Mouse (Mus musculus): ENCODE data around the gene Thbs4. TPM values are rescaled to one million over a fixed set of nuclear protein-coding genes. Genes with fewer than 3 reads are reported as not detected.
"Not testable (repeated sequence)": the region's sequence is repeated elsewhere in the genome, so short reads cannot be mapped to it uniquely, and the experiment has no call there.

Thbs4 gene
- total RNA-seq (2021), result 1 to 10 TPM; 1.3 to 2.3 TPM

- DNase-seq (ENCODE audit: extremely low spot score in 1 of 2, low spot score in 2 of 2), result no peak
- intact Hi-C loops (cut with DNase I), result no loop called here
Measured at GRCm38 (mm10) chr13:92794462-92795214, at the start of gene Thbs4. TSS of gene Thbs4 (minus strand) at chr13:92794818.

DNA sequence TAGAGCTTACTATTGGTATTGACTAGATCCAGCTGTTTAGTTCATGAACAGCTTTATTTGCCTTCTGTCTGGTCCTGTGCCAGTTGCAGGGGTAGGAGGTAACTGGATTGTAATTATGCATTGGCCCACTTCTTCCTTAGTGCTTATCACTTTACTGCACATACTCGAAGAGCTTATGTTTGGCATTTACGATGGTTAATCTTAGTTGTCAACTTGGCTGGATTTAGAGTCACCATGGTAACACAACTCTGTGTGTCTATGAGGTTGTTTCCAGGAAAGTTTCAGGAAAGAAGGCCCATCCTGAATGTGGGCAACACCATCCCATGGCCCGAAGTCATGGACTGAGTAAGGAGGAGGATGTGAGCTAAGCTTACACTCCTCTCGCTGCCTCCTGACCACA is 38.5 kb upstream of the Thbs4 start:
- intact Hi-C loops (cut with DNase I), result no loop called here
- peak in 1 of 2 experiments; percentile 25 for DNase-seq (ENCODE audit: extremely low spot score in 1 of 2, low spot score in 2 of 2)

DNA sequence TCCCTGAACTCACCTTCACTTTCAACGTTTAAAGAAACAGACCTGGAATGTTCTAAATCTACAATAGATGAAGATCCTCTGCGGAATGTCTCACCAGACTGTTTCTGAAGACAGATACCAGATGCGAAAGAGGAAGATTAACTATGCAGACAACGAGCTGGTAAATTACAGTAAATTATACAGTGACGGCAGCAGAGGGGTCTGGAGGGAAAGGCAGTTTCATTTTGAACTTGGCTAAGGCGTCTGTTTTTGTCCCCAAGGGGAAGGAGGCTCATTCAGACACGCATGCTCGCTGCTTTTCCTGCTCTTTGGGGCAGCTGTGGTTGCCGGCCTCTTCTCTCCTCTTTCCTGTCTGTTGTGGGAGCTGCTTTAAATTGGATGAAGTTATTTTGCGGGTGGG is 34.2 kb upstream of the Thbs4 start:
- intact Hi-C loops (cut with DNase I), result no loop called here
- peak in 1 of 2 experiments; percentile 9 for DNase-seq (ENCODE audit: extremely low spot score in 1 of 2, low spot score in 2 of 2)

- no peak for DNase-seq (ENCODE audit: extremely low spot score in 1 of 2, low spot score in 2 of 2)
- intact Hi-C loops (cut with DNase I), result no loop called here
Measured at GRCm38 (mm10) chr13:92817357-92817756, 22.7 kb upstream of the Thbs4 start.

GRCm38 (mm10) chr13:92816329-92816728 is 21.7 kb upstream of the Thbs4 start:
- intact Hi-C loops (cut with DNase I), result no loop called here

GRCm38 (mm10) chr13:92810592-92810991 is 16.0 kb upstream of the Thbs4 start:
- intact Hi-C loops (cut with DNase I), result not testable (repeated sequence)
- DNase-seq (ENCODE audit: extremely low spot score in 1 of 2, low spot score in 2 of 2), result peak in 1 of 2 experiments; percentile 16

More at GRCm38 (mm10) chr13:92816329-92816728, 21.7 kb upstream of the Thbs4 start:
- no peak for DNase-seq (ENCODE audit: extremely low spot score in 1 of 2, low spot score in 2 of 2)

DNA sequence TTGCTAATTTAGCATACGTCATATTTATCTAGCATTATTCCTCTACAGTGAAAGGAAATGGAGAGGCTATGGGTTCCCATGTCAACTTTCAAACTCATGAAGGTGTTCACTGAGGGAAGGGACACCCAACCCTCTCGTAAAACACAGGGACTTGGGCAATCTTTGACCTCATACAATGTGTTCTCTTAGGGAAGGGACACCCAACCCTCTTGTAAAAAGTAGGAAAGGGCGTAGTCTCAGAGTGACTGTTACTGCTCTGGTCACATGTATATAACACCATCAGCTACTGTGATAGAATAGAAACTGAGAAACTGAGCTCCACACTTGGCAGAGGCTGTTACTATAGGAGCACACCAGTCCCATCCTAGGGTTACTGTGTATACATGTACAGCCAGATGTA is 13.2 kb upstream of the Thbs4 start:
- intact Hi-C loops (cut with DNase I), result no loop called here
- no peak for DNase-seq (ENCODE audit: extremely low spot score in 1 of 2, low spot score in 2 of 2)

GRCm38 (mm10) chr13:92806785-92807184 is 12.2 kb upstream of the Thbs4 start:
- intact Hi-C loops (cut with DNase I), result no loop called here
- DNase-seq (ENCODE audit: extremely low spot score in 1 of 2, low spot score in 2 of 2), result no peak

GRCm38 (mm10) chr13:92799306-92799925 is 4.8 kb upstream of the Thbs4 start:
- no peak for DNase-seq (ENCODE audit: extremely low spot score in 1 of 2, low spot score in 2 of 2)
- intact Hi-C loops (cut with DNase I), result no loop called here

- intact Hi-C loops (cut with DNase I), result no loop called here
- DNase-seq (ENCODE audit: extremely low spot score in 1 of 2, low spot score in 2 of 2), result no peak
Measured at GRCm38 (mm10) chr13:92798830-92799229, 4.2 kb upstream of the Thbs4 start.

GRCm38 (mm10) chr13:92793636-92794035 is 982 bp downstream of the Thbs4 start:
- DNase-seq (ENCODE audit: extremely low spot score in 1 of 2, low spot score in 2 of 2), result no peak
- intact Hi-C loops (cut with DNase I), result no loop called here

GRCm38 (mm10) chr13:92791474-92791873 is 3.1 kb downstream of the Thbs4 start:
- no peak for DNase-seq (ENCODE audit: extremely low spot score in 1 of 2, low spot score in 2 of 2)
- intact Hi-C loops (cut with DNase I), result no loop called here

GRCm38 (mm10) chr13:92784311-92784710 is 10.3 kb downstream of the Thbs4 start:
- DNase-seq (ENCODE audit: extremely low spot score in 1 of 2, low spot score in 2 of 2), result no peak
- intact Hi-C loops (cut with DNase I), result no loop called here

DNA sequence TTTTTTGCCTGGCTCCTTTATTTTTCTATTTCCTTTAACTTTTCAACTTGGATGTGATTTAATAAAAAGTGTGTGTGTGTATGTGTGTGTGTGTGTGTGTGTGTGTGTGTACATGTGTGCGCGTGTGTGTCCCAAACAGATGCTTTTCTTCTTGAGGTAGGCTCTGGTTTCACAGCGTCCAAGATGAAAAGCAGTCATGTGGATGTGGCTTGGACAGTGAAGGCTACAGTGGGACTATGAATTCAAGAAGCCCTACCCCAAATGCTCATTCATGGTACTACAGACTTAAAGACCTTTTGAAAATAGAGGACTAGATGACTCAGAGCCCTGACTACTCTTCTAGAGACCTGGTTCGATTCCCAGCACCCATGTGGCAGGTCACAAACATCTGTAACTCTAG is 11.1 kb downstream of the Thbs4 start:
- intact Hi-C loops (cut with DNase I), result no loop called here
- no peak for DNase-seq (ENCODE audit: extremely low spot score in 1 of 2, low spot score in 2 of 2)

DNA sequence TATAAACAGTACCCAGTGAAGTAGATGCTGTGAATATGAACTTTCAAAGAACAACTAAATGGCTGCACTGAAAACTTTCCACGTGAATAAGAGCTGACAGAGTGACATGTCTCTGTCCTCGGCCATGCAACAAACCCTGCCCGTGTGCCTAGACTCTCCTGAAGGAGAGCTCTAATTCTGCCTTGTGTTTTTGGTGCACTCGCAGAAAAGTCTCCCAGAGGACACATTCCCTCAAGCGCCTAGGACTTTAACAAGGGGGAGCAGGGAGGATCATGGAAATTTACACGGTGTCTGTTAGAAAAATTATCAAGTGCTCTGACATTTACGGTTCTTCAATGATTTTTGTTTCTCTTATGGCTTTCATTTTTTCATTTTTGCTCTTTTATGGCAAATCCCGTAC is 13.7 kb downstream of the Thbs4 start:
- no peak for DNase-seq (ENCODE audit: extremely low spot score in 1 of 2, low spot score in 2 of 2)
- intact Hi-C loops (cut with DNase I), result no loop called here

DNA sequence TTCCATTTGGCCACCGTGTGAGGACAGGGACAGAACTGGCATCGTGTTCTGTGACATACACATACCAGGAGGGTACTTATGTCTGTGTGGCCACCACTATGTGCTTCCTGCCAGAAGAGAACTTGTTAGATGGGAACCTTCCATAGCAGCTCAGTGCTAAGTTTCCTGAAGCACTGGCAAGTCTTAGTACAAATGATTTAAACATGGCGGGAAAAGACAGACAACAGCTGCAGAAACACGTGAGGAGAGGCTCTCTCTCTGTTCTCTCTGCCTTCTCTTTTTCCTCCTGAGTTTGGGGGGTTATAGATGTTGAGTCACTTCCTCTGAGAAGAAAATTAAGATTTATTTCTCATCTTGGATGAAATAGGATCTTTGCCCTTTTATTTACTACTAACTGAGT is 14.5 kb downstream of the Thbs4 start:
- no peak for DNase-seq (ENCODE audit: extremely low spot score in 1 of 2, low spot score in 2 of 2)
- intact Hi-C loops (cut with DNase I), result no loop called here

DNA sequence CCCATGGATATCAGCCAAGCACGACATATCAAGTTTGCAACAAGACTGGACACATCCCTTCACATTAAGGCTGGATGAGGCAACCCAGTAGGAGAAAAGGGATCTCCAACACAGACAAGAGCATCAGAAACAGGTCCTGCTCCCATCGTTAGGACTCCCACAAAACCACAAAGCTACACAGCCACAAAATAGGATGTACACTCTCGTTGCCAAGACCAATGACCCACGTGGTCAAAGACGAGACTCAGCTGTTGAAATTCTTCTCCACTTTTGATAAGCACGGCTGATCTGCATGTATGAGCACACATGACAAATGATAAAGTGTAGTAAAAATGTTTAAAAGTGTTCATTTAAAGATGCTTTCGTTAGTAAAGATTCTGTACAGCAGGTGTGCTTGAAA is 16.0 kb downstream of the Thbs4 start:
- DNase-seq (ENCODE audit: extremely low spot score in 1 of 2, low spot score in 2 of 2), result no peak
- intact Hi-C loops (cut with DNase I), result no loop called here

DNA sequence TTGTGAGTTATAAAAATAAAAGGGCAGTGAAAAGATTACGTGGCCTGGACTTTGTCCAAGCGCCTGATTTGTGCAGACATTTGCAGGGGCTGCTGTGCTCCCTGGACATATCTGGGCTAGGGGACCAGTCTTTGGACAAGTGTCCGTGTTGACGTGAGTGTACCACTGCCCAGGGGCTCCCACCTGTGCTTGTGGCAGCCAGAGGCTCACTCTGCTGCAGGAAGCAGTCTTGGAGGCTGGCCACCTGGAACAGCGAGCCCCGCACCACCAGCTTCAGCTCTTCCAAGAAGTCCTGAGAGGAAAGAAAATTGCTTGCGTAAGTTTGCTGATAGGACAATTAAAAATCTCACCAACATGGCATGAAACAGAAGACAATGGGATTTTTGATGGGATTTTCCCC is 18.7 kb downstream of the Thbs4 start:
- intact Hi-C loops (cut with DNase I), result no loop called here
- DNase-seq (ENCODE audit: extremely low spot score in 1 of 2, low spot score in 2 of 2), result no peak

DNA sequence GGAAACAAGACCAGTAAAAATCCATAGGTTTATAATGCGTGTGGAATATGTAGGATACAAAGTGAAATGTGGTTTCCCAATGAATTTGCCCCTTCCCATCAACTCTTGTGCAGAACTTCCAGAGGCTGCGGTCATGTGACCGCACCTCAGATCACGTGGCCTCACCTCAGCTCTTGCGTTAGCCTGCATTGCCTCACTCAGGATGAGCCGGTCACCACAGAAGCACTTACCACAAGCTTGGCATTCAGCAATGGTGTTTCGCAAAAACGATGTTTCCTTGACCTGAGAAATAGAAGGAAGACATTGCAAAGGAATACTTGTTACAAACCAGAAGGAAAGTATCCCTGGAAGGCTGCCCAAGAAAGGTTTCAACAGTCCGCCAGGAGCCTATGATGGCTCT is 19.7 kb downstream of the Thbs4 start:
- intact Hi-C loops (cut with DNase I), result no loop called here
- DNase-seq (ENCODE audit: extremely low spot score in 1 of 2, low spot score in 2 of 2), result no peak

DNA sequence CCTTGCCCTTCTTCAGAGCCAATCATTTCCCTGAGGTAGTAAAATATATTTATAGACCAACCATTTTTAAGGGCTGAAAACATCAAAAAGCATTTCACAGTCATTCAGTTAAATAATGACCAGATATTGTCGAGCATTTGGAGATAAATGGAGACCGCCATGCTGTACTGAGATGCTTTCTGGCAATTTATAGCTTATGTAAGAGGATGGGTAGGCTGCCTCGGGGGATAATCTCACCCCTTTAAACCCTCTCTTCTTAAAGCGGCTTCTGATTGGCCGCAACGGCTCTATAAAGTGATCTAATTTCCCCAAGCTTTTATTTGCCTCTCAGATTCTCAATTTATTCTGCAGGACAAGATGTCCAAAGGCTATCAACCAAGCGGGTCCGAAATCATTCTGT is 22.1 kb downstream of the Thbs4 start:
- intact Hi-C loops (cut with DNase I), result no loop called here
- no peak for DNase-seq (ENCODE audit: extremely low spot score in 1 of 2, low spot score in 2 of 2)

DNA sequence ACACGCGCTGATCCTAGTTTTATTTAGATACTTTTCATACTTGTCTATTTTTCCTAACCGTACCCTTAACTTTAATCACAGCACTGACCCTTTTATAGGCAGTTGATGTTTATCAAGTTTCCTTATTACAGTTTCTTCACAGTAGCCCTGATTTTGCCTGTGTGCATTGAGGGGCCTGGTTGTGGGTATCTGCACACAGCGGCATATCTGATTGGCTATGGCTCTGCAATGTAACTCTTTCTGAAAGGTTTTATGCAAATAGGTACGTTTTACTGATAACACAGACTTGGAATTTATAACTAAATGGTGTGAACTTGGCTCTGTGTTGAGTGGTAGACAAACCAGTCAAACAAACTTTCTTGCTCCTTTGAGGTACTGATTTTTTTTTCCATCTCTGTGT is 23.1 kb downstream of the Thbs4 start:
- intact Hi-C loops (cut with DNase I), result no loop called here
- no peak for DNase-seq (ENCODE audit: extremely low spot score in 1 of 2, low spot score in 2 of 2)
